Mouse (Mus musculus) mouse trophoblast stem cell (cell line): Measurements from ENCODE around the gene Sphk1.

ENCODE experiments used
- in situ Hi-C, 2 experiments: fragments of 300-500 bp; cut with MseI, MboI; formaldehyde crosslinking; loops; 2 replicates in 1 of 2; 3 replicates in 1 of 2; pipeline ENCODE4 v1.15.1; 2025

Sphk1 gene

GRCm38 (mm10) chr11:116506151-116506875 is 24.4 kb upstream of the Sphk1 start:
- in situ Hi-C loops = no loop called here

- in situ Hi-C loops = no loop called here
Observed at GRCm38 (mm10) chr11:116508689-116509088, 22.0 kb upstream of the Sphk1 start.

GRCm38 (mm10) chr11:116511301-116511868 is 19.3 kb upstream of the Sphk1 start:
- in situ Hi-C loops = no loop called here

- in situ Hi-C loops = no loop called here
Observed at GRCm38 (mm10) chr11:116512154-116512553, 18.6 kb upstream of the Sphk1 start.

GRCm38 (mm10) chr11:116512987-116513386 is 17.7 kb upstream of the Sphk1 start:
- in situ Hi-C loops = no loop called here

GRCm38 (mm10) chr11:116513531-116514038 is 17.1 kb upstream of the Sphk1 start:
- in situ Hi-C loops = no loop called here

- in situ Hi-C loops = no loop called here
Observed at GRCm38 (mm10) chr11:116515330-116516020, 15.2 kb upstream of the Sphk1 start.

- in situ Hi-C loops = no loop called here
Observed at GRCm38 (mm10) chr11:116518482-116518881, 12.2 kb upstream of the Sphk1 start.

- in situ Hi-C loops = no loop called here
Observed at GRCm38 (mm10) chr11:116521143-116521542, 9.6 kb upstream of the Sphk1 start.

- in situ Hi-C loops = no loop called here
Observed at GRCm38 (mm10) chr11:116522046-116522445, 8.7 kb upstream of the Sphk1 start.

- in situ Hi-C loops = no loop called here
Observed at GRCm38 (mm10) chr11:116522886-116523698, 7.6 kb upstream of the Sphk1 start.

GRCm38 (mm10) chr11:116523699-116524189 is 7.0 kb upstream of the Sphk1 start:
- in situ Hi-C loops = no loop called here

- in situ Hi-C loops = no loop called here
Observed at GRCm38 (mm10) chr11:116528636-116529320, 1.9 kb upstream of the Sphk1 start.

- in situ Hi-C loops = loop anchor here in 1 of 2 experiments (5.0 kb wide), 1 partner anchor 34 kb away; no protein-coding TSS in a partner anchor
Observed at GRCm38 (mm10) chr11:116531371-116532191, 856 bp downstream of the Sphk1 start.

GRCm38 (mm10) chr11:116532262-116532809 is 1.6 kb downstream of the Sphk1 start:
- in situ Hi-C loops = loop anchor here in 1 of 2 experiments (5.0 kb wide), 1 partner anchor 35 kb away; no protein-coding TSS in a partner anchor

GRCm38 (mm10) chr11:116532810-116533338 is 2.1 kb downstream of the Sphk1 start:
- in situ Hi-C loops = loop anchor here in 1 of 2 experiments (5.0 kb wide), 1 partner anchor 36 kb away; no protein-coding TSS in a partner anchor

GRCm38 (mm10) chr11:116533341-116534153 is 2.8 kb downstream of the Sphk1 start:
- in situ Hi-C loops = loop anchor here in 1 of 2 experiments (5.0 kb wide), 1 partner anchor 36 kb away; no protein-coding TSS in a partner anchor
